Mouse (Mus musculus): Measurements from ENCODE around the gene Zscan21.

GRCm38 (mm10) chr5:138173217-138173616 lies 56.5 kb downstream of the Zscan21 start:
- TF ChIP-seq TAL1 (conservative IDR thresholded peaks at IDR 0.05; ENCODE audit: low read depth, low read length), result no peak
- TF ChIP-seq POLR2AphosphoS5 (IDR thresholded peaks at IDR 0.05; ENCODE audit: insufficient replicate concordance, low read depth, low read length), result no peak
- no peak for TF ChIP-seq CTCF (IDR thresholded peaks at IDR 0.05; ENCODE audit: low read depth, low read length)

Measured in G1E (cell line).